Mouse (Mus musculus) cerebellum, adult 2 months (tissue): Measurements from ENCODE around the gene Simc1. TPM values are rescaled to one million over a fixed set of nuclear protein-coding genes. Genes with fewer than 3 reads are reported as not detected.
"Not testable (repeated sequence)": the region's sequence is repeated elsewhere in the genome, so short reads cannot be mapped to it uniquely, and the experiment has no call there.

Source experiments
- DNase-seq, 2 experiments: peaks; one replicate each; pipeline ENCODE4 v3.0.0; 2021
- H3K27ac ChIP-seq: fragments of 200-500 bp; 2 replicates; pipeline ENCODE4 v1.5.1; 2012; ENCODE audit warnings: low read length, control low read depth, inconsistent platforms; ENCODE audit not compliant: insufficient read depth
- H3K27me3 ChIP-seq: fragments of 200-500 bp; 2 replicates; pipeline ENCODE4 v1.6.1; 2012; ENCODE audit warnings: inconsistent platforms, mild to moderate bottlenecking, low read length, moderate library complexity; ENCODE audit not compliant: control insufficient read depth, insufficient read depth
- H3K4me1 ChIP-seq: fragments of 200-500 bp; 2 replicates; pipeline ENCODE4 v1.6.1; 2011; ENCODE audit warnings: low read length; ENCODE audit not compliant: control insufficient read depth, insufficient read depth
- H3K4me3 ChIP-seq: fragments of 200-500 bp; replicated peaks from 2 replicates; pipeline ENCODE3; 2011; ENCODE audit warnings: mild to moderate bottlenecking, low read depth, low read length, control low read depth; ENCODE audit not compliant: insufficient read depth
- CTCF ChIP-seq: fragments of 200-500 bp; IDR thresholded peaks from 2 replicates; pipeline ENCODE4 v1.5.1; 2011; ENCODE audit warnings: low read depth, mild to moderate bottlenecking, control low read depth, low read length, moderate library complexity, borderline replicate concordance; ENCODE audit not compliant: insufficient read depth
- POLR2A ChIP-seq: fragments of 200-500 bp; IDR thresholded peaks from 2 replicates; pipeline ENCODE4 v1.6.1; 2011; ENCODE audit warnings: low read length, control low read depth, borderline replicate concordance; ENCODE audit not compliant: insufficient read depth
- WGBS: fragments of 180-500 bp; shearing (Covaris S2); methylation state at CpG from one replicate; pipeline ENCODE4 v1.1.7; 2018; 5-methylcytosine and 5-hydroxymethylcytosine counted together
- polyA plus RNA-seq: library from polyadenylated mRNA; depleted of rRNA; stranded (reverse); fragments of >200 nt; gene quantifications from 2 replicates; pipeline ENCODE4 v1.2.3, GENCODE M21; 2012

Simc1 gene
- polyA plus RNA-seq, 1 experiment: 20.2 TPM

GRCm38 (mm10) chr13:54475702-54476101 is 27.9 kb upstream of the Simc1 start:
- H3K27me3 ChIP-seq: no peaks in the 10 kb centered on the region
- TF ChIP-seq POLR2A (no peak), CTCF (no peak)
- DNase-seq: no peak
- H3K27ac ChIP-seq: no peak overlapping the region
- no peak overlapping the region for H3K4me3 ChIP-seq
- no peaks in the 10 kb centered on the region for H3K4me1 ChIP-seq
- WGBS: 80% methylated on average over 5 of the region's 5 CpGs

GRCm38 (mm10) chr13:54479286-54479685 is 24.3 kb upstream of the Simc1 start:
- no peak overlapping the region for H3K4me3 ChIP-seq
- no peak overlapping the region for H3K27ac ChIP-seq
- DNase-seq: peak; percentile 33 to 42
- TF ChIP-seq CTCF (no peak), POLR2A (no peak)
- WGBS: 22% methylated on average over 3 of the region's 3 CpGs
- H3K27me3 ChIP-seq: no peaks in the 10 kb centered on the region
- no peaks in the 10 kb centered on the region for H3K4me1 ChIP-seq

- DNase-seq: no peak
- WGBS: 12% methylated on average over 14 of the region's 14 CpGs
- no peak for TF ChIP-seq CTCF
- TF ChIP-seq POLR2A: no peak
- H3K4me1 ChIP-seq: no peaks in the 10 kb centered on the region
- no peak overlapping the region for H3K27ac ChIP-seq
- peak overlapping the region; percentile 16 for H3K4me3 ChIP-seq
- no peaks in the 10 kb centered on the region for H3K27me3 ChIP-seq
These were observed 22.1 kb upstream of the Simc1 start for GRCm38 (mm10) chr13:54481498-54481897.

GRCm38 (mm10) chr13:54490411-54490810 is 13.2 kb upstream of the Simc1 start:
- DNase-seq: no peak
- H3K4me3 ChIP-seq: no peak overlapping the region
- no peaks in the 10 kb centered on the region for H3K27me3 ChIP-seq
- H3K27ac ChIP-seq: no peak overlapping the region
- no peaks in the 10 kb centered on the region for H3K4me1 ChIP-seq
- no peak for TF ChIP-seq POLR2A
- TF ChIP-seq CTCF: no peak
- 78% methylated on average over 5 of the region's 5 CpGs for WGBS

- TF ChIP-seq POLR2A (no peak), CTCF (no peak)
- Histone ChIP-seq H3K4me1 (no peaks in the 10 kb centered on the region), H3K4me3 (no peak overlapping the region), H3K27ac (no peak overlapping the region), H3K27me3 (no peaks in the 10 kb centered on the region)
- 27% methylated on average over 6 of the region's 6 CpGs for WGBS
- DNase-seq: no peak
These were observed 12.2 kb upstream of the Simc1 start for GRCm38 (mm10) chr13:54491381-54491780.

- H3K4me1 ChIP-seq, H3K27me3 ChIP-seq, DNase-seq, H3K4me3 ChIP-seq, H3K27ac ChIP-seq: not testable (repeated sequence)
- 90% methylated on average over 7 of the region's 7 CpGs for WGBS
These were observed 4.0 kb upstream of the Simc1 start for GRCm38 (mm10) chr13:54499551-54499950.

GRCm38 (mm10) chr13:54501352-54501751 is 2.2 kb upstream of the Simc1 start:
- Histone ChIP-seq H3K27me3 (no peaks in the 10 kb centered on the region), H3K4me1 (no peaks in the 10 kb centered on the region), H3K4me3 (no peak overlapping the region), H3K27ac (no peak overlapping the region)
- WGBS: 91% methylated on average over 2 of the region's 2 CpGs
- TF ChIP-seq CTCF (no peak), POLR2A (no peak)
- no peak for DNase-seq

- WGBS: 87% methylated on average over 3 of the region's 3 CpGs
- no peak overlapping the region for H3K27ac ChIP-seq
- H3K27me3 ChIP-seq: no peaks in the 10 kb centered on the region
- no peak for DNase-seq
- no peak for TF ChIP-seq CTCF
- no peak for TF ChIP-seq POLR2A
- no peaks in the 10 kb centered on the region for H3K4me1 ChIP-seq
- no peak overlapping the region for H3K4me3 ChIP-seq
These were observed 1.5 kb upstream of the Simc1 start for GRCm38 (mm10) chr13:54501957-54502690.
